In genomic region chr16:90829136-90829535, GRCm38 (mm10) we compare ENCODE assay signal across 14 mouse cellular contexts. TPM values are rescaled to one million over a fixed set of nuclear protein-coding genes. Genes with fewer than 3 reads are reported as not detected.
A peak's percentile ranks its signal among the peaks of the same experiment; 100 is the strongest.
DNase-seq lines count a peak whose midpoint lies in the region; ATAC-seq and TF ChIP-seq lines count a peak whose summit lies in the region.
"Had no signal": no experiment of that assay in that cellular context is flagged by ENCODE, and none has a peak within 500 bp of the region (broad histone marks: within the 10 kb centered on the region; RNA-seq: fewer than 3 reads in every experiment).

No protein-coding gene starts in this region.

- no peak overlapping the region for H3K4me3 ChIP-seq in liver, embryonic 12.5 days
- no peak overlapping the region for H3K4me3 ChIP-seq in liver, postnatal 0 days (ENCODE audit: low read depth, low read length)
- H3K4me3 ChIP-seq in midbrain, embryonic 10.5 days, result 0 out of 2 replicates have a peak overlapping the region, but pooled peaks have one; percentile 65
- H3K4me3 ChIP-seq in midbrain, embryonic 15.5 days, result no peak overlapping the region
- H3K4me3 ChIP-seq in forebrain, embryonic 13.5 days, result no peak overlapping the region

- no peak for TF ChIP-seq CTCF in liver, postnatal 0 days (IDR thresholded peaks at IDR 0.05; ENCODE audit: low read depth)

- H3K27ac ChIP-seq in liver, embryonic 12.5 days, result 0 out of 2 replicates have a peak overlapping the region, but pooled peaks have one; percentile 61
- H3K27ac ChIP-seq in liver, postnatal 0 days (ENCODE audit: low read depth), result no peak overlapping the region
- H3K27ac ChIP-seq in midbrain, embryonic 10.5 days (replicated peaks), result no peak overlapping the region
- H3K27ac ChIP-seq in midbrain, embryonic 15.5 days, result no peak overlapping the region
- no peak overlapping the region for H3K27ac ChIP-seq in forebrain, embryonic 13.5 days
- H3K27ac ChIP-seq: embryonic facial prominence, embryonic 10.5 days; hindbrain, embryonic 14.5 days had no signal

- no peak for TF ChIP-seq EP300 in liver, postnatal 0 days (IDR thresholded peaks at IDR 0.05; ENCODE audit: low read depth)

- no peak for ATAC-seq in liver, embryonic 12.5 days
- no peak for ATAC-seq in liver, postnatal 0 days
- ATAC-seq in midbrain, embryonic 15.5 days (replicated peaks), result no peak
- ATAC-seq in forebrain, embryonic 13.5 days, result no peak
- ATAC-seq: Patski had no signal

- DNase-seq in cerebellum, adult 9-10 months, result peak; percentile 51
- no peak for DNase-seq in cerebellum, postnatal 25 days
- no peak for DNase-seq in liver, postnatal 0 days
- no peak for DNase-seq in midbrain, embryonic 10.5 days (ENCODE audit: low spot score)

- 67% methylated on average over 7 of the region's 7 CpGs for WGBS in liver, embryonic 12.5 days (ENCODE audit: insufficient replicate concordance)
- WGBS in liver, postnatal 0 days (ENCODE audit: insufficient replicate concordance), result 73% methylated on average over 7 of the region's 7 CpGs
- 83% methylated on average over 7 of the region's 7 CpGs for WGBS in midbrain, embryonic 10.5 days
- 77% methylated on average over 7 of the region's 7 CpGs for WGBS in midbrain, embryonic 15.5 days
- WGBS in forebrain, embryonic 13.5 days, result 87% methylated on average over 7 of the region's 7 CpGs

- H3K4me1 ChIP-seq in liver, embryonic 12.5 days, result peaks cover 36% of the 10 kb centered on the region
- peaks cover 24% of the 10 kb centered on the region for H3K4me1 ChIP-seq in liver, postnatal 0 days (ENCODE audit: insufficient read depth)
- H3K4me1 ChIP-seq in midbrain, embryonic 10.5 days, result peaks cover 47% of the 10 kb centered on the region
- peaks cover 19% of the 10 kb centered on the region for H3K4me1 ChIP-seq in midbrain, embryonic 15.5 days
- H3K4me1 ChIP-seq in forebrain, embryonic 13.5 days, result peaks cover 45% of the 10 kb centered on the region

- no peak overlapping the region; the same call in 1 of the 2 replicates for H3K9ac ChIP-seq in liver, embryonic 12.5 days
- no peak overlapping the region for H3K9ac ChIP-seq in liver, postnatal 0 days (replicated peaks)
- no peak overlapping the region for H3K9ac ChIP-seq in midbrain, embryonic 15.5 days
- H3K9ac ChIP-seq in forebrain, embryonic 13.5 days, result no peak overlapping the region

- H3K27me3 ChIP-seq in liver, embryonic 12.5 days (replicated peaks), result peaks cover 68% of the 10 kb centered on the region
- H3K27me3 ChIP-seq in liver, postnatal 0 days (ENCODE audit: insufficient read depth, low read length), result peaks cover 47% of the 10 kb centered on the region
- H3K27me3 ChIP-seq in midbrain, embryonic 10.5 days (ENCODE audit: low read depth, poor library complexity, severe bottlenecking), result peaks cover 73% of the 10 kb centered on the region
- H3K27me3 ChIP-seq in midbrain, embryonic 15.5 days (replicated peaks), result peaks cover 20% of the 10 kb centered on the region
- peaks cover 39% of the 10 kb centered on the region for H3K27me3 ChIP-seq in forebrain, embryonic 13.5 days
- H3K27me3 ChIP-seq: Patski had no signal

- H3K4me2 ChIP-seq in liver, embryonic 12.5 days, result peak overlapping the region; percentile 86
- H3K4me2 ChIP-seq in liver, postnatal 0 days (ENCODE audit: low read depth, low read length), result no peak overlapping the region
- H3K4me2 ChIP-seq in midbrain, embryonic 15.5 days, result no peak overlapping the region
- H3K4me2 ChIP-seq in forebrain, embryonic 13.5 days, result no peak overlapping the region

- H3K36me3 ChIP-seq in liver, embryonic 12.5 days, result no peaks in the 10 kb centered on the region
- H3K36me3 ChIP-seq in liver, postnatal 0 days (replicated peaks; ENCODE audit: insufficient read depth, low read length), result no peaks in the 10 kb centered on the region
- no peaks in the 10 kb centered on the region for H3K36me3 ChIP-seq in midbrain, embryonic 10.5 days
- no peaks in the 10 kb centered on the region for H3K36me3 ChIP-seq in midbrain, embryonic 15.5 days (replicated peaks)
- H3K36me3 ChIP-seq in forebrain, embryonic 13.5 days (ENCODE audit: poor library complexity, severe bottlenecking), result no peaks in the 10 kb centered on the region
- H3K36me3 ChIP-seq: embryonic facial prominence, embryonic 10.5 days; heart, embryonic 10.5 days; heart, embryonic 15.5 days; hindbrain, embryonic 10.5 days had no signal

- no peaks in the 10 kb centered on the region for H3K9me3 ChIP-seq in liver, embryonic 12.5 days (replicated peaks)
- no peaks in the 10 kb centered on the region for H3K9me3 ChIP-seq in liver, postnatal 0 days (ENCODE audit: low read length)
- no peaks in the 10 kb centered on the region for H3K9me3 ChIP-seq in midbrain, embryonic 10.5 days (replicated peaks)
- no peaks in the 10 kb centered on the region for H3K9me3 ChIP-seq in midbrain, embryonic 15.5 days
- no peaks in the 10 kb centered on the region for H3K9me3 ChIP-seq in forebrain, embryonic 13.5 days (replicated peaks)
- H3K9me3 ChIP-seq: embryonic facial prominence, embryonic 10.5 days; heart, embryonic 10.5 days; heart, embryonic 15.5 days; hindbrain, embryonic 10.5 days had no signal

RNA-seq across cellular contexts. Expression of gene Eva1c, which starts 2.6 kb away (rescaled TPM):
- polyA plus RNA-seq in liver, embryonic 12.5 days (2016; fragmentation: Nextera tagmentation; extraction: Ambion mirVana), result 0.11 and 0.30 TPM in 2 replicates
- polyA plus RNA-seq in liver, postnatal 0 days (2015; fragmentation: Nextera tagmentation; extraction: Ambion mirVana), result 0.67 and 1.1 TPM in 2 replicates
- 0.96 and 1.8 TPM in 2 replicates for polyA plus RNA-seq in midbrain, embryonic 10.5 days (2016; fragmentation: Nextera tagmentation; extraction: Ambion mirVana)
- polyA plus RNA-seq in midbrain, embryonic 15.5 days (2015; fragmentation: Nextera tagmentation; extraction: Ambion mirVana), result 2.5 and 5.0 TPM in 2 replicates
- 4.3 and 5.2 TPM in 2 replicates for polyA plus RNA-seq in forebrain, embryonic 13.5 days (2015; fragmentation: Nextera tagmentation; extraction: Ambion mirVana)
- polyA plus RNA-seq: activated CD4-positive, CD25-positive, alpha-beta regulatory T cell, adult 4 months had no signal

RNA-seq across cellular contexts. Expression of gene Urb1, which starts 18.9 kb away (rescaled TPM):
- polyA plus RNA-seq in liver, embryonic 12.5 days (2016; fragmentation: Nextera tagmentation; extraction: Ambion mirVana), result 9.7 and 10.3 TPM in 2 replicates
- polyA plus RNA-seq in liver, postnatal 0 days (2015; fragmentation: Nextera tagmentation; extraction: Ambion mirVana), result 1.3 and 1.6 TPM in 2 replicates
- polyA plus RNA-seq in midbrain, embryonic 10.5 days (2016; fragmentation: Nextera tagmentation; extraction: Ambion mirVana), result 10.7 and 11.0 TPM in 2 replicates
- 9.8 and 10.4 TPM in 2 replicates for polyA plus RNA-seq in midbrain, embryonic 15.5 days (2015; fragmentation: Nextera tagmentation; extraction: Ambion mirVana)
- polyA plus RNA-seq in forebrain, embryonic 13.5 days (2015; fragmentation: Nextera tagmentation; extraction: Ambion mirVana), result 8.8 and 9.7 TPM in 2 replicates
